Mouse (Mus musculus) E14TG2a.4 (cell line): ENCODE results near the gene Ugt1a5.

Source experiments
- H3K27me3 ChIP-seq: 2 replicates; pipeline ENCODE4 v1.6.1; 2014; ENCODE audit warnings: low read length, control low read depth; ENCODE audit not compliant: insufficient read depth
- H3K36me3 ChIP-seq: 2 replicates; pipeline ENCODE4 v1.6.1; 2014; ENCODE audit warnings: low read length, control low read depth; ENCODE audit not compliant: insufficient read depth
- H3K4me1 ChIP-seq: replicated peaks from 2 replicates; pipeline ENCODE4 v1.6.1; 2014; ENCODE audit warnings: low read depth, low read length, control low read depth
- H3K4me3 ChIP-seq: replicated peaks from 2 replicates; pipeline ENCODE4 v1.5.1; 2014; ENCODE audit warnings: mild to moderate bottlenecking, low read length
- H3K9me3 ChIP-seq: 2 replicates; pipeline ENCODE4 v1.6.1; 2014; ENCODE audit warnings: low read length, control low read depth
- CTCF ChIP-seq: conservative IDR thresholded peaks from 2 replicates; pipeline ENCODE4 v1.5.1; 2014; ENCODE audit warnings: low read length
- NANOG ChIP-seq: IDR thresholded peaks from 2 replicates; pipeline ENCODE4 v1.6.1; 2014; ENCODE audit warnings: borderline replicate concordance, low read length, mixed read lengths
- POU5F1 ChIP-seq: IDR thresholded peaks from 2 replicates; pipeline ENCODE4 v1.6.1; 2014; ENCODE audit warnings: low read length, borderline replicate concordance

The Ugt1a5 gene

DNA sequence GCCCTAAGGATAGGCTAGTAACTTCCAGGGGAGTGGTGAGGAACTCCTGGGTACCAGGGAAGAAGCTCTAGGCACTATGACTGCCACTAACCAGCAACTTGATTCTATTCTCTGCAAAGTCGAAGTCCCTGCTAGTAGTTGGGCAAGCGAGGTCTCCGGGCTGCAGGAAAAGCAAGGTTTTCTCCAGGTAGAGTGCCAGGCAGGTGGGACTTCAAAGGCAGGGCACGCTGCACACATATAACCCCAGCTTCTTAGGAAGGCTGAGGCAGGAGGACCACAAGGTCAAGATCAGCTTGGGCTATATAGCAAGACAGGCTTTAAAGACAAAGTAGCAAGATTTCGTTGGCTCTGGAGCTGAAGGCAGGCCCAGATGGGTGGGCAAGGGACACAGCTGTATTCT lies 98.0 kb downstream of the Ugt1a5 start:
- Histone ChIP-seq H3K4me3 (no peak overlapping the region), H3K4me1 (peaks cover 38% of the 10 kb centered on the region), H3K27me3 (no peaks in the 10 kb centered on the region), H3K9me3 (peaks cover 85% of the 10 kb centered on the region), H3K36me3 (peaks cover 96% of the 10 kb centered on the region)
- TF ChIP-seq NANOG (no peak), CTCF (no peak), POU5F1 (no peak)

- no peak overlapping the region for H3K4me3 ChIP-seq
- H3K9me3 ChIP-seq: peaks cover 88% of the 10 kb centered on the region
- TF ChIP-seq CTCF (no peak), POU5F1 (no peak; the same call in 1 of the 2 replicates), NANOG (no peak)
- peaks cover 100% of the 10 kb centered on the region for H3K36me3 ChIP-seq
- peaks cover 38% of the 10 kb centered on the region for H3K4me1 ChIP-seq
- H3K27me3 ChIP-seq: no peaks in the 10 kb centered on the region
Measured at GRCm38 (mm10) chr1:88264237-88264868, 98.5 kb downstream of the Ugt1a5 start.

- H3K4me3 ChIP-seq: no peak overlapping the region
- H3K4me1 ChIP-seq: peaks cover 38% of the 10 kb centered on the region
- H3K27me3 ChIP-seq: no peaks in the 10 kb centered on the region
- TF ChIP-seq NANOG (no peak), POU5F1 (no peak), CTCF (no peak)
- peaks cover 88% of the 10 kb centered on the region for H3K9me3 ChIP-seq
- peaks cover 100% of the 10 kb centered on the region for H3K36me3 ChIP-seq
Measured at GRCm38 (mm10) chr1:88264869-88265240, 99.0 kb downstream of the Ugt1a5 start.

- H3K4me3 ChIP-seq: no peak overlapping the region
- peaks cover 97% of the 10 kb centered on the region for H3K36me3 ChIP-seq
- TF ChIP-seq CTCF (no peak), NANOG (no peak), POU5F1 (no peak)
- H3K4me1 ChIP-seq: peaks cover 31% of the 10 kb centered on the region
- H3K27me3 ChIP-seq: no peaks in the 10 kb centered on the region
- peaks cover 84% of the 10 kb centered on the region for H3K9me3 ChIP-seq
Measured at GRCm38 (mm10) chr1:88266123-88266522, 100.3 kb downstream of the Ugt1a5 start.

DNA sequence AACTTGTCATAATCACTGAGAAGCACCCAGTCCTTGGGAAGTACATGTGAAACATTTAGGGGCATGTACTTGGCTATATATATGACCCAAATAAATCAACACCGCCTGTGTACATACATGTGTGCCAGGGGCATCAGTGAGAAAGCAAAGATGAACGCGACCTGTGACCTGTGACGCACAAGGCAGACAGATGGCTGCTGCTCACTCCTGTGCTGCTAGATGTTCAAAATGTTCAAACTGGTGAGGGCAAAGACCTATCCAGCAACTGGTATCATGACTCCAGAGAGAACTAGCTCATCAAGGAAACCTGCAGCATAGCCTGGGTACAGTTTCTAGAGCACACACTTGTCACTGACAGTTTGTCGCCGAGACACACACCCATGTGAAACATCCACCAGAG lies 101.7 kb downstream of the Ugt1a5 start:
- Histone ChIP-seq H3K4me3 (no peak overlapping the region), H3K4me1 (peaks cover 28% of the 10 kb centered on the region), H3K27me3 (no peaks in the 10 kb centered on the region), H3K9me3 (peaks cover 85% of the 10 kb centered on the region), H3K36me3 (peaks cover 97% of the 10 kb centered on the region)
- TF ChIP-seq NANOG (no peak), POU5F1 (no peak), CTCF (no peak)

DNA sequence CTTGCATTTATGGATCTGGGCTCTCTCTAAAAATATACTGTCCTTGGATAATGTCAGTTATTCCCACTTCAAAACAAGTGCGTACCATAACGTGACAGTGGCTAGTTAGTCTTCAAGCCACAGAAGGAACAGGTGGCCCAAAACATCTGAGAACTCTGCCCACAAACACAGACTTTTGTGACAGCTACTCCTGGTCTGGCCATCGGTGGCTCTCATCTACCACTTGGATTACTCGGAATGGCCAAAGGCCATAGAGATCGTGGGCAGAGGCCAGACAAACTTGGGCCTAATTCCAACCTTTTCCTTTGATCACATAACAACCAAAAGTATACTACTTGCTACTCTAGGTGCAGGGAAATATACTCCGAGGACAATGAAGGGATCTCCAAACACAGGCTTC lies 102.3 kb downstream of the Ugt1a5 start:
- peaks cover 97% of the 10 kb centered on the region for H3K36me3 ChIP-seq
- no peak overlapping the region for H3K4me3 ChIP-seq
- no peaks in the 10 kb centered on the region for H3K27me3 ChIP-seq
- no peak for TF ChIP-seq POU5F1
- TF ChIP-seq NANOG: no peak
- TF ChIP-seq CTCF: no peak
- peaks cover 91% of the 10 kb centered on the region for H3K9me3 ChIP-seq
- peaks cover 28% of the 10 kb centered on the region for H3K4me1 ChIP-seq
